Mouse (Mus musculus): ENCODE measurements around the gene Gsdma2.
"Not testable (repeated sequence)": the region's sequence is repeated elsewhere in the genome, so short reads cannot be mapped to it uniquely, and the experiment has no call there.

Gsdma2 gene

GRCm38 (mm10) chr11:98646459-98646858, at the start of gene Gsdma2:
Gene Gsdma2, plus strand, starts transcription at chr11:98646759.
- DNase-seq (ENCODE audit: low spot score in 2 of 2): no peak

DNA sequence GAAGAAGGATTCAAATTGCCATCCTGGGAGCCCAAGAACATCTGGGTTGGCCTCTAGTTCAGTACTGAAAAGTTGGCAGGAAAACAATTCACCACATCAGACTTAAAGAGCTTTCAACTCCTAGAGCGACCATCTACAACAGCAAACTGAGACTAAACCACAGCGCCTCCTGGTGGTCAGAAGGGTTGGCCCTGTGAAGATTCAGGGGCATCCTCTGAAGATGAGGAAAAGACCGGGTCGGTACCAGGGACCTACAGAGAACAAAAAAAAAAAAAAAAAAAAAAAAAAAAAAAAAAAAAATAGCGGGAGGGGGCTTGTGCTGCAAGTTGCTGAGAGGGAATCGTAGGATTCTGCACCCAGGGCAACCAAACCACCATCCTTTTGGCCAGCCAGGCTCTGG, 49.2 kb upstream of the Gsdma2 start:
- DNase-seq (ENCODE audit: low spot score in 2 of 2): peak in 1 of 2 experiments; percentile 54

GRCm38 (mm10) chr11:98597991-98598390, 48.6 kb upstream of the Gsdma2 start, which contains the start of gene Lrrc3c:
Gene Lrrc3c, plus strand, starts transcription at chr11:98598291.
- DNase-seq (ENCODE audit: low spot score in 2 of 2): no peak

GRCm38 (mm10) chr11:98598851-98599290, 47.7 kb upstream of the Gsdma2 start:
- no peak for DNase-seq (ENCODE audit: low spot score in 2 of 2)

DNA sequence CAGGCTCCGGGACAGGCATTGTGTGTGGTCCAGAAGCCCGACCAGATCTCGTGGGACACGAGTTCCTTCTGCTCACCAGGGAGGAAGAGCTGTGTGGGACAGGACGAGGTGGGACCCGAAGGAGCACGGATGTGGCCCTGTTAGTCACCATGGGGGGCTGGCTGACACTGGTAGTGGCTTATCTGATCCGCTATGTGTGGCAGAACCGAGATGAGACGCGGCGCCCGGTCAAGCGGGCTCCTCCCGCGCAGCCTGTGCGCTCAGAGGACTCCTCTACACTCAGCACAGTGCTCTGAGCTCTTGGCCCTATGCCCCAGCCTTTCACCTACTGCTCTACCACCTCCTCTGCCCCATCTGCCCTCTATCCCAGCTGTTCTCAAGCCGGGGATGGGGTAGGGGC, 47.3 kb upstream of the Gsdma2 start:
- DNase-seq (ENCODE audit: low spot score in 2 of 2): no peak

DNA sequence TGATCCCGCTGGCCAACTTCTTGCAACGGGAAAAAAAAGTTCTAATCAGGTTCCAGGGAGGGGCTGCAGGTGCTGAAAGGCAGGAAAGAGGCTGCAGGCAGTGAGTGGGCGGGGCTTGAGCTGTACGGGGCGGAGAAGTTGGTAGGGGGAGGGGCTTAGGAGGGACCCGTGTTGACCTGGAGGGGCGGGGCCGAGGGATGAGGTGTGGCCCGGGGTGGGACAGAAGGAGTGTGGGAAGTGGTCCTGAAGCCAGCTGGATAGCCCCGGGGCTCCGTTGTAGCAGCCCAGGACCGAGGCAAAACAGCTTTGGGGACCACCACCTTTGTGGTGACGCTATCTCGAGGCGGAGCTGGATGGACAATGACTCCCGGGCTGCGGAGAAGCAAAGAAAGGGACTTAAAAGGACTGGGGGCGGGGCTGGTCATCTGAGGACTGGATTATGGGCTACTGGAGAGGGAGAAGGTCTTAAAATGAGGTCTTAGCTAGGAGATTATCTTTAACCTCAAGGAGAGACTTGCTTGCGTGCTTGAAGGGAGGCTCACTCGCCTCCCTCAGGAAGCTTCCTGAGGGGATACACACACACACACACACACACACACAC, 44.4 kb upstream of the Gsdma2 start:
- DNase-seq (ENCODE audit: low spot score in 2 of 2): no peak

DNA sequence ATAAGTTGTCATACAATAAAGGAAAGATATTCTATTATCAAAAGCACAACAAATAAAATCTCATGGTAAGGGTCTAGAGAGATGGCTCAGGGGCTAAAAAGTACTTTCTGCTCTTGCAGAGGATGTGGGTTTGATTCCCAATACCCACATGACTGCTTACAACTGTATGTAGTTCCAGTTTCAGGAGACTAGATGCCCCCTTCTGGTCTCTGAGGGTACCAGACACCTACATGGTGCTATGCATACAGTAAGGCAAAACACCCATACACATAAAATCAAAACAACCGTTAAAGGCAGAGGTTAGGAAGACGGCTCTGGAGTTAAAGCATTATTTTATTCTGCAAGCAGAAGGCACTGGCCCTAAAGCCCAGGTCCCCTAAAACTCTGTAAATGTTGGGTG, 42.6 kb upstream of the Gsdma2 start:
- DNase-seq (ENCODE audit: low spot score in 2 of 2): no peak

DNA sequence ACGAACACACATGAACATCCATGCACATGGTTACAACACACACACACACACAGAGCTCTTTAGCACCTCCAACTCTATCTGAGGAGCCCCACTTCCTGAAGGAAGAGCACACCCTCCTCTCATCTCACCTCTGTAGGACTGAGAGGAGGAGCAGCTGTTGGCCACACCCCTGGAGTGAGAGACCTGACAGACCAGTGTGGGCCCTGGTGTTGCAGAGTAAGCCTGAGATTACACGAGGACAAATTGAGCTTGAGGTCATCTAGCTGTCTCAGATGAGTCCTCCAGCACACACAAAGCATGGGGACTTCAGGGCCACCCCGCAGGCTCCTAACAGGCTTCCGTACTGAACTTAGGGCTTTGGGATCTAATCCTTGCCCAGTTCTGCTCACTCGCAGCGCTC, 41.6 kb upstream of the Gsdma2 start:
- DNase-seq (ENCODE audit: low spot score in 2 of 2): not testable (repeated sequence)

DNA sequence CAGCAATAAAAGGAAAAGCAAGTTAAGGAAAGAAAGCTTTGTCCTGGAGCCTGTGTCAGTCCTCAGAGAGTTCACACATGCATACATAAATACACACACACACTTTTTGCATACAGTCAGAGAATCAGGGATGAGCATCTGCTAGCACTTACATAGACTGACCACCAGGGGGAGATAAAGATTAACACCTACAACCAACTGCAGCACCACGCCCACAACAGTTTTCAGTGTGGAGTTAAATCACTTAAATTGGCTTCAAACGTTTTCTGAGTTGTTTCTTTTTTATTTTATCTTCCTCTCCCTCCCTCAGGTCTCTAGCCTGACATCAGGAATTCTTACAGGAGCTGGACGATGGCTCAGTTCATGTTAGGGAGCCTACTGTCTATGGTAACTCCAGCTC, 39.8 kb upstream of the Gsdma2 start:
- DNase-seq (ENCODE audit: low spot score in 2 of 2): no peak

GRCm38 (mm10) chr11:98620791-98621190, 25.8 kb upstream of the Gsdma2 start:
- no peak for DNase-seq (ENCODE audit: low spot score in 2 of 2)

- not testable (repeated sequence) for DNase-seq (ENCODE audit: low spot score in 2 of 2)
Observed at GRCm38 (mm10) chr11:98623981-98624380, 22.6 kb upstream of the Gsdma2 start.

DNA sequence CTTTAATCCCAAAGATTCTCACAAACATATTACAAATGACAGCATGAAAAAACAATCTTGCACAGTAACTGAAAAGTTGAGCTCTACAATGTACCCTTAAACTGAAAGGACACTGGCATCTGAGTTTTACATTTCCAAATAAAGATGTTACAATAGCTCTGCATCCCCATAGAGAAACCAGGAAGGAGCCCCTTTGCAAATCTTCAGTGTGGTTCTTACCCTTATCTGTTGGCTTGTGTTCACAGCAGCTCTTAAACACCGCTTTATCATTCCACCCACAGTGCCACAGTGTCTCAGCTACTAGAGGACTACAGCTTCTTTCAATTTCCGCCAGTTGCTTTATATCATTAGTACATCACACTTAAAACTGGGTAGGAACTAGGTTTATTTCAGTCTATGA, 22.2 kb upstream of the Gsdma2 start:
- DNase-seq (ENCODE audit: low spot score in 2 of 2): not testable (repeated sequence)

GRCm38 (mm10) chr11:98625611-98626410, 20.7 kb upstream of the Gsdma2 start, which contains the start of the genes Gm12355 and Gsdma3:
Gene Gm12355, minus strand, starts transcription at chr11:98625661.
Gene Gsdma3, plus strand, starts transcription at chr11:98626360.
- no peak for DNase-seq (ENCODE audit: low spot score in 2 of 2)

- DNase-seq (ENCODE audit: low spot score in 2 of 2): no peak
Observed at GRCm38 (mm10) chr11:98628706-98629105, 17.9 kb upstream of the Gsdma2 start.

- DNase-seq (ENCODE audit: low spot score in 2 of 2): no peak
Observed at GRCm38 (mm10) chr11:98630646-98631045, 15.9 kb upstream of the Gsdma2 start.

DNA sequence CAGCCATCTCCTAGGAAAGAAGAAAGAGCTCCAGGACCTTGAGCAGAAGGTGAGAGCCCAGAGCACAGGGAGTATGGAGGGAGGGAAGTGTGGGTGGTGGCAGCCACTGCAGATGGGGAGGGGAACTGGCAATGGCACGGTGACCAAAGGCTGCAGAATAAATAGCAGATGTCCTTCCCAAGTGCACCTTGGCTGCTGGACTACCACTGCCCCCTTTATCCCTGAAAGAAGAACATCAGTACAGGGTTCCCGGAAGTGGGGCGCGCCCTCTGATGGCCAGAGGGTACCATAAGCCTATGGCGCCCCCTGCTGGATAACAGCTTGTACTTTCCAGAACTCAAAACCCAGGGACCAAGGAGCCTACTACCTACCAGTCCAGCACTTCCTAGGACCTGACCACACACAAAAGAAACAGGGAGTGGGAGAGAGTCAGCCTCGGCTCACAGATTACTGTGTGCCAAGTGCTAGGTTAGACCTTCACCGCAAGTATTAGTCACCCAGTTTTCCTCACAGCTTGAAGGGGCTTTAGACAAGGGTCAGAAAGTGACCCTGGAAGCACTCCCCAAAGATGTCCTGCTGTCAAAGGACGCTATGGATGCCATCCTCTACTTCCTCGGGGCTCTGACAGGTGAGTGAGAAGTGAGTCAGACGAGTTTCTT, 11.1 kb upstream of the Gsdma2 start:
- DNase-seq (ENCODE audit: low spot score in 2 of 2): peak in 1 of 2 experiments; percentile 5

GRCm38 (mm10) chr11:98637501-98637900, 9.1 kb upstream of the Gsdma2 start:
- no peak for DNase-seq (ENCODE audit: low spot score in 2 of 2)

DNA sequence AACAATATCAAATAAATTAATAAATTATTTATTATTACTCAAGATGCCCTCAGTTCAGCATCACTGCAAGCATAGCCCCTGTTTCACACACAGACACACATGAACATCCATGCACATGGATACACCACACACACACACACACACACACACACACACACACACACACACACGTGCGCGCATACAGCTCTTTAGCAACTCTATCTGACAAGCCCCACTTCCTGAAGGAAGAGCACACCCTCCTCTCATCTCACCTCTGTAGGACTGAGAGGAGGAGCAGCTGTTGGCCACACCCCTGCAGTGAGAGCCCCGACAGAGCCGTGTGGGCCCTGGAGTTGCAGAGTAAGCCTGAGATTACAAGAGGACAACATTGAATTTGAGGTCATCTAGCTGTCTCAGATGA, 6.5 kb upstream of the Gsdma2 start:
- no peak for DNase-seq (ENCODE audit: low spot score in 2 of 2)

DNA sequence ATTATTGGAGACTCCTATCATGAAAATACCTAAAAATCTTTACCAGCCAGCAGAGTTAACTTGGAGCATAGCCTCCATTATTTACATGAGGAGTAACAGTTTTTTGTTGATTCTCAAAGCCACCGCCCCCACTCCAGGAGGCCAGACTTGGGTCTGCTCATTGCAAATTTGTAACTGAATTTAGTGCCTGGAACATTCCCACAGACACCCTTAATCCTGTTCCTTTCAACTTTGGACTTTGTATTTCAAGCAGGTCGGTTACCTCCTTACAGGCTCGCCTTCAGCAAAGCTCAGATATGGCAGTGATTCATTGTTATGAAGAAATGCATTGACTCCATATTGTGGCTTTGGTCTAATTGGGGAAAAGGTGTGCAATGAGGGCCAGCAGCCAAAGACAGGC, 1.8 kb upstream of the Gsdma2 start:
- DNase-seq (ENCODE audit: low spot score in 2 of 2): no peak

DNA sequence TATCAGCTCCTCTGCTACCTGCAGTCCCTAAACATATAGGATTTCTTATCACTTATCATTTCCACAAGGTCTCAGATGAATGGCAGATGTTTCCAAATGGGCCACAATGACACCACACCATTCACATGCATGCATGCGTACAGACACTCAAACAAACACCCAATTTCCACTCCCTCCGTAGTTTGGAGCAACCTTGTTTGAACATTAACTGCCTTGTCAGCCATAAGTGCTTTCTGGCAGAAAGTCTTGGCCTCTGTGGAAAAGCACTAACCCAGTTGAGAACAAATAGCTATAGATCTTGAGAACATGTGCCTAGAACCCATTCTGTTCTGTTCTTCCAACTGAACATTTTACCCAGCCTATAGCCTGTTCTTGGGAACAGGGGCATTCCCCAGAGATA, 613 bp upstream of the Gsdma2 start:
- no peak for DNase-seq (ENCODE audit: low spot score in 2 of 2)

GRCm38 (mm10) chr11:98655076-98655475, 8.5 kb downstream of the Gsdma2 start:
- peak in 1 of 2 experiments; percentile 50 for DNase-seq (ENCODE audit: low spot score in 2 of 2)

- no peak for DNase-seq (ENCODE audit: low spot score in 2 of 2)
Observed at GRCm38 (mm10) chr11:98660517-98660916, 14.0 kb downstream of the Gsdma2 start.

DNA sequence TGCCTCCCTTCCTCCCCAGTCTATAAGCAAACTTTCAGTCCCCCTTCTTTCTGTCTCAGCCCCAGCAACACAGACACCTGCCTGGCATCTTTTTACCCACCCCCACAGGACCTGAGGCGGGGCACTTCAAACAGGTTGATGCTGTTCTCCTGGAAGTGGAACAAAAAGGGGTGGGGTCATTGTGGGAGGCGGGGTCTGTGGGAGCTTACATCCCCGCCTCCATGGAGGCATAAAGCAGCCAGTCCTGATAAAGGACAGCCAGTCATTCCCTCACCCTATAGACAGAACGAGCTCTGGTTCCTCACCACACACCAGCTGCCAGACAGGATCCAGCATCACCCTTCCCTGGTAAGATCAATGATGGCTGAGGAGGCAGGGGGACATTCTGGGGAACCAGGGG, 17.5 kb downstream of the Gsdma2 start, which contains the start of gene Gsdma:
Gsdma (plus strand) TSS at position 261 of the 400 bp plus-strand sequence.
- no peak for DNase-seq (ENCODE audit: low spot score in 2 of 2)

Measured in urinary bladder, postnatal 36 days (tissue).